Mouse (Mus musculus) lung, postnatal 0 days (tissue): ENCODE data around the gene Selenon. TPM values are rescaled to one million over a fixed set of nuclear protein-coding genes. Genes with fewer than 3 reads are reported as not detected.

Source experiments
- ATAC-seq: fragments of 200-750 bp; cut with Nextera tagmentation; 2 replicates; pipeline ENCODE4 v1.8.0; 2017; ENCODE audit warnings: moderate library complexity
- DNase-seq: peaks from one replicate; pipeline ENCODE4 v3.0.0-alpha.2; 2016; ENCODE audit warnings: low spot score
- H3K27ac ChIP-seq: fragments of 300-500 bp; sonication (generic); 2 replicates; pipeline ENCODE4 v1.5.1; 2014; ENCODE audit warnings: antibody characterized with exemption, mild to moderate bottlenecking, low read length, mixed read lengths
- H3K27me3 ChIP-seq: fragments of 300-500 bp; sonication (generic); replicated peaks from 2 replicates; pipeline ENCODE4 v1.6.1; 2014; ENCODE audit warnings: low read length, mixed read lengths; ENCODE audit not compliant: insufficient read depth
- H3K36me3 ChIP-seq: fragments of 300-500 bp; sonication (generic); 2 replicates; pipeline ENCODE4 v1.6.1; 2014; ENCODE audit warnings: low read length, mixed read lengths; ENCODE audit not compliant: insufficient read depth
- H3K4me1 ChIP-seq: fragments of 300-500 bp; sonication (generic); 2 replicates; pipeline ENCODE4 v1.6.1; 2014; ENCODE audit warnings: antibody characterized with exemption, low read depth, low read length, mixed read lengths; ENCODE audit not compliant: insufficient read depth
- H3K4me2 ChIP-seq: fragments of 300-500 bp; sonication (generic); replicated peaks from 2 replicates; pipeline ENCODE4 v1.6.1; 2014; ENCODE audit warnings: low read depth, mild to moderate bottlenecking, low read length, moderate library complexity, mixed read lengths
- H3K4me3 ChIP-seq: fragments of 300-500 bp; sonication (generic); 2 replicates; pipeline ENCODE4 v1.5.1; 2014; ENCODE audit warnings: low read depth, low read length
- H3K9ac ChIP-seq: fragments of 300-500 bp; sonication (generic); replicated peaks from 2 replicates; pipeline ENCODE4 v1.6.1; 2014; ENCODE audit warnings: low read depth, mild to moderate bottlenecking
- H3K9me3 ChIP-seq: fragments of 300-500 bp; sonication (generic); 2 replicates; pipeline ENCODE4 v1.6.1; 2016; ENCODE audit warnings: low read length, mixed read lengths
- CTCF ChIP-seq: IDR thresholded peaks from 2 replicates; pipeline ENCODE4 v1.5.1; 2016; ENCODE audit warnings: antibody characterized with exemption, mild to moderate bottlenecking
- EP300 ChIP-seq: IDR thresholded peaks from 2 replicates; pipeline ENCODE4 v1.6.1; 2016; ENCODE audit warnings: antibody characterized with exemption, mild to moderate bottlenecking, control low read depth
- whole genome bisulfite sequencing: fragments of 180-500 bp; shearing (Covaris S2); extraction: QIAGEN DNeasy Blood & Tissue Kit; methylation state at CpG from one replicate; pipeline ENCODE4 v1.1.7; 2014; 5-methylcytosine and 5-hydroxymethylcytosine counted together
- polyA plus RNA-seq: library from polyadenylated mRNA; unstranded; fragments of >200 nt; fragmentation: Nextera tagmentation; extraction: Ambion mirVana; gene quantifications from 2 replicates; pipeline ENCODE4 v1.2.1, GENCODE M21; 2015

The Selenon gene
- polyA plus RNA-seq, 1 experiment from 2014 or later: 13.6 TPM

GRCm38 (mm10) chr4:134555956-134556580 is 4.1 kb upstream of the Selenon start:
- H3K4me3 ChIP-seq: no peak overlapping the region
- H3K27ac ChIP-seq: no peak overlapping the region
- H3K4me2 ChIP-seq: no peak overlapping the region
- no peaks in the 10 kb centered on the region for H3K36me3 ChIP-seq
- DNase-seq: peak; percentile 54
- H3K4me1 ChIP-seq: no peaks in the 10 kb centered on the region
- peak; percentile 60 for TF ChIP-seq CTCF
- no peak for TF ChIP-seq EP300
- no peaks in the 10 kb centered on the region for H3K27me3 ChIP-seq
- no peak overlapping the region for H3K9ac ChIP-seq
- no peaks in the 10 kb centered on the region for H3K9me3 ChIP-seq
- no peak for ATAC-seq
- WGBS: 66% methylated on average over 7 of the region's 8 CpGs

- Histone ChIP-seq H3K9me3 (no peaks in the 10 kb centered on the region), H3K4me2 (no peak overlapping the region), H3K36me3 (no peaks in the 10 kb centered on the region), H3K27me3 (no peaks in the 10 kb centered on the region), H3K4me3 (no peak overlapping the region), H3K4me1 (no peaks in the 10 kb centered on the region), H3K9ac (no peak overlapping the region), H3K27ac (no peak overlapping the region)
- ATAC-seq: no peak
- 91% methylated on average over 1 of the region's 1 CpGs for WGBS
- TF ChIP-seq CTCF (peak; percentile 32; the same call in 1 of the 2 replicates), EP300 (no peak)
- DNase-seq: no peak
Measured at GRCm38 (mm10) chr4:134553631-134554030, 1.7 kb upstream of the Selenon start.

GRCm38 (mm10) chr4:134549899-134550298 is 2.1 kb downstream of the Selenon start:
- no peak overlapping the region for H3K4me2 ChIP-seq
- no peak overlapping the region for H3K27ac ChIP-seq
- H3K4me1 ChIP-seq: peaks cover 11% of the 10 kb centered on the region; the same call in 1 of the 2 replicates
- no peak for ATAC-seq
- no peak for DNase-seq
- H3K36me3 ChIP-seq: no peaks in the 10 kb centered on the region
- H3K4me3 ChIP-seq: no peak overlapping the region
- H3K27me3 ChIP-seq: no peaks in the 10 kb centered on the region
- TF ChIP-seq EP300: no peak
- peak; percentile 36 for TF ChIP-seq CTCF
- WGBS: over 99% methylated on average over 8 of the region's 8 CpGs
- no peak overlapping the region for H3K9ac ChIP-seq
- no peaks in the 10 kb centered on the region for H3K9me3 ChIP-seq

- no peak overlapping the region for H3K9ac ChIP-seq
- 50% methylated on average over 18 of the region's 18 CpGs for WGBS
Measured at GRCm38 (mm10) chr4:134548169-134548938, 3.6 kb downstream of the Selenon start.

GRCm38 (mm10) chr4:134546814-134547705 is 4.9 kb downstream of the Selenon start:
- peak overlapping the region; percentile 84 for H3K27ac ChIP-seq
- DNase-seq: peak; percentile 84
- 51% methylated on average over 9 of the region's 9 CpGs for WGBS
- no peak overlapping the region for H3K4me3 ChIP-seq
- TF ChIP-seq CTCF (no peak), EP300 (peak; percentile 52)
- peaks cover 11% of the 10 kb centered on the region; the same call in 1 of the 2 replicates for H3K4me1 ChIP-seq
- peak; percentile 66 for ATAC-seq
- peaks cover 10% of the 10 kb centered on the region; the same call in 1 of the 2 replicates for H3K36me3 ChIP-seq
- 0 out of 2 replicates have a peak overlapping the region, but pooled peaks have one; percentile 28 for H3K4me2 ChIP-seq
- H3K9me3 ChIP-seq: no peaks in the 10 kb centered on the region
- no peaks in the 10 kb centered on the region for H3K27me3 ChIP-seq
- no peak overlapping the region for H3K9ac ChIP-seq

More at GRCm38 (mm10) chr4:134548169-134548938, 3.6 kb downstream of the Selenon start:
- Histone ChIP-seq H3K9me3 (no peaks in the 10 kb centered on the region), H3K36me3 (0 out of 2 replicates have a peak, but pooled peaks cover 4% of the 10 kb centered on the region), H3K4me1 (peaks cover 11% of the 10 kb centered on the region; the same call in 1 of the 2 replicates), H3K4me2 (no peak overlapping the region), H3K27me3 (no peaks in the 10 kb centered on the region), H3K4me3 (no peak overlapping the region), H3K27ac (peak overlapping the region; percentile 84; the same call in 1 of the 2 replicates)
- TF ChIP-seq EP300 (no peak), CTCF (no peak; the same call in 1 of the 2 replicates)
- DNase-seq (peak; percentile 89), ATAC-seq (peak; percentile 37)
